Mouse (Mus musculus) common myeloid progenitor, adult 5-6 weeks (primary cell): Measurements from ENCODE around the gene Cldn5. TPM values are rescaled to one million over a fixed set of nuclear protein-coding genes. Genes with fewer than 3 reads are reported as not detected.

Source experiments
- ATAC-seq: replicated peaks from 2 replicates; pipeline ENCODE4 v1.8.0; 2016; ENCODE audit warnings: low read depth, mild to moderate bottlenecking, moderate TSS enrichment, inconsistent platforms; ENCODE audit not compliant: poor library complexity, severe bottlenecking
- total RNA-seq: library from RNA; stranded (forward); fragments of 200-1000, 187-1606 nt; gene quantifications from 2 replicates; pipeline ENCODE4 v1.2.3, GENCODE M21; 2017

Cldn5 gene
- total RNA-seq: not detected in 2 replicates

DNA sequence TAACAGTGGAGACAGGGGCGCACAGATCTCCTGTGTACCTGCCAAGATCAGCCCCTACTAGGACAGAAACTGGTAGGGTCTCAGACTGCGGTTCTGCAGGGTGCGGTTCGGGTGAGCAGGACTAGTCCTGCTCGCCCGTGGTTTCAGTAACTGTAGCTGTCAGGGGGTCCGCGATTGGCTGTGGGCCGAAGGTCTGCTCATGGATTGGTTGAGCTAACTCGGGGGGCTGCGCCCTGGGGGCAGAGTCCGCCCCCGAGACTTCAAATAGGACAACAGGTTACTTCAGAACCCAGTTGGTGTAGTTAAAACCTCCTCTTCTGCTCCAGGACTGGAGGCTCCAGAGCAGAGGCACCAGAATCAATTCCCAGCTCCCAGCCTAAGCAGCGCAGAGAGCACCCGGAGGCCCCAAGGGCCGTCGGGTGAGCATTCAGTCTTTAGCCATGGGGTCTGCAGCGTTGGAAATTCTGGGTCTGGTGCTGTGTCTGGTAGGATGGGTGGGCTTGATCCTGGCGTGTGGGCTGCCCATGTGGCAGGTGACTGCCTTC is at the start of gene Cldn5:
TSS of gene Cldn5 (plus strand) at position 292 of the 545 bp plus-strand sequence.
- ATAC-seq: 0 out of 2 replicates have a peak, but pooled peaks have one; percentile 14

DNA sequence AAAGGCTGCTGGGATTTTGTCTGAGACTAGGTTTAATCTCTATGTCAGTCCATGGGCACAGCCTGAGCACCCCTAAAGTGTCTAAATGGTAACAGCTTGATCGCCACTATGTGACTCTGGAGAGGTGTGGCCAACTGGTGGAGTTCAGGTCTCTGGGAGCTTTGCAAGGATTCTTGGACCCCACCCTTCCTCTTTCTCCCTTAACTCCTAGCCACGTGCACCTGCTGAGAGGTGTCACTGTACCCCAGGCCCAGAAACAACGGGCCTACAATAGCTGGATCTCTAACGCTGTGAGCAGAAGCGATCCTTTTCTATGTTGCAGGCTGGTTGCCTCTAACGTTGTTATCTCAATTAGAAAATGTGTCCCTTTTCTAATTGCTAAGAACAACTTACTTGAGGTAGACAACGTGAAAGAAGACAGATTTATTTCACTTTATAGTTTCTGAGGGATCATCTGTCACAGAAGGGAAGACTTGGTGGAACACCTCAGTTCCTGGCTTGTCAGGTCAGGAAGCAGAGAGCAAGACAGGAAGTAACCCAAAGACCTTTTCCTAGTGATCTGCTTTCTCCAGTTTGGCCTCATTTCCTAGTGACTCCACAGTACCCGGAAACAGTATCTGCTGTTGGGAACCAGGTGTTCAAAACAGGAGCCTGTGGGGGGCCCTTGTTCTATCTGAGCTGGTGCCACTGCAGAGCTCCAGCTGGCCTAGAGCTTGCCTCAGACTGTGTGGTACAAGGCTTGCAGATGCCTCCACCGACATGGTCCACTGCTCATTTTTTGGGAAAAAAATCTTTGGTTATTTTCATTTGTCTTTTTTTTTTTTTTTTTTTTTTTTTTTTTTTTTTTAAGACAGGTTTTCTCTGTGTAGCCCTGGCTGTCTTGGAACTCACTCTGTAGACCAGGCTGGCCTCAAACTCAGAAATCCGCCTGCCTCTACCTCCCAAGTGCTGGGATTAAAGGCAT is 48.8 kb upstream of the Cldn5 start:
- no peak for ATAC-seq

DNA sequence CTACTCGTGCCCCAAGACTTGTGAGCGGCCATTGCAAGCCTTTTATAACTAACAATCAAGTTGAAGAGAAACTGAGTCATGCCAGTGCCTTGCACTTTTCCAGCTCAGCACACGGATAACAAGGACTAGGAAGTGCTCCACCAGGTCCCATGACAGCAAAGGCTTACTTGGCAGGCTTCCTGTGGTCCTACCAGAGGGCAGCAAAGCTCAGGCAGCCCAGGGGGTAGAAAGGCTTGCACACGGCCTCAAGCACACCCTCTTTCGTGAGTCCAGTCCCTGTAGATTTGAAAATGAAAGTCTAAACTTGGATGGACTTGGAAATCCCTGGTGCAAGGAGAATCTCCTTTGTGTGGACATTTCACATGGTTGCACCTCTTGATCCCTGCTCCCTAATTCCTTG is 47.5 kb upstream of the Cldn5 start:
- no peak for ATAC-seq

DNA sequence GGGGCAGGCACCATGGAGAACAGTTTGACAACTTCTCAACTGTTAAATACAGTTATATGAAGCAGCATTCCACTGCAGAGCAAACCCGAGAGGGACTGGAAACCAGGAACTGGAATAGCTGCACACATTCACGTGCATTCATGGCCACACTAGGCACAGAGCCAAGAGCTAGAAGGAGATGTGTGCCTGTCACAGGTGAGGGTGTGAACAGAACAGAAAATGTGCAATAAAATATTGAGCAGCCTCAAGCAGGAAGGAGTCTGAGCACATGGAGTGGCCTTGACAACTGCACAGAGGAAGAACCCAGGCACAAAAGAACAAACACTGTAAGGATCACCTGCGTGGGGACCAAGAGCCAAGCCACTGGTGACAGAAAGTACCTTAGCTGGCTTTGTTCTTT is 46.0 kb upstream of the Cldn5 start:
- no peak for ATAC-seq

DNA sequence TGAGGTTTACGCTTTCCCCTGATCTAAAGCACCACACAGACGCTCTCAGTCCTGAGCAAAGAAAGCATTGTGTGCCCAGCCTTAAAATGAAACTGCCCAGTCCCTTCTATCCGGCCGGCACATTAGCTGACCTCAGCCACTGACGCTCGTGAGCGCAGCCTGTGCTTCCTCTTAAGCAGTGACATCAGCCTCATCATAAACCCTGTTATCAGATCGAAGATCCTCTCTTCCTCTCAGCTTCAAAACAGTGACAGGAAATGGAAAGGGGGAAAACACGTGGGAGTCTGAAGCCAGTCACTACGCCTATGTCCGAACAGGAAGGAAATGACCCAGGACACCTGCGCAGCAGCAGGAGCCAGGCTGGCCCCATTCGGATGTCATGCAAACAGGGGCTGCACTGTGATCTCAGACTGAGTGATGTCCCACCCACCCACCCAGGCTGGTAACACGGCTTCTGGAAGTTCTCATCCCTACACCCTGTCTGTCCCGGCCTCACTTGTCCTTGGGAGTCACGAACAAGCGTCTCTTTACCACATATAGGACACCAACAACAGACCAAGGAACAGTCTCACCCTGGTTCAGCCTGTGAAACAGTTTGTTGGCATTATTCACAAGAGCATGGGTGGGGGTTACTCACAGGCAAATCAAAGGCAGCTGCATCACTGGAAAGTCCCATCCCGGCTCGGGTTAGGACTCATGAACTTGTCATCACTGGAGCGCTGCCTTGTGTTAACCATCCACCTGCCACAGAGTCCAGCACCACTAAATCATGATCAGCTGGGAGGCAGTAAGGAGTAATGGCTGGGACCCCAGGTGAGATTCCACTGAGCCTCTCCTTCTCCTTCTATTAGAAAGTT is 43.3 kb upstream of the Cldn5 start:
- ATAC-seq: peak; percentile 83

DNA sequence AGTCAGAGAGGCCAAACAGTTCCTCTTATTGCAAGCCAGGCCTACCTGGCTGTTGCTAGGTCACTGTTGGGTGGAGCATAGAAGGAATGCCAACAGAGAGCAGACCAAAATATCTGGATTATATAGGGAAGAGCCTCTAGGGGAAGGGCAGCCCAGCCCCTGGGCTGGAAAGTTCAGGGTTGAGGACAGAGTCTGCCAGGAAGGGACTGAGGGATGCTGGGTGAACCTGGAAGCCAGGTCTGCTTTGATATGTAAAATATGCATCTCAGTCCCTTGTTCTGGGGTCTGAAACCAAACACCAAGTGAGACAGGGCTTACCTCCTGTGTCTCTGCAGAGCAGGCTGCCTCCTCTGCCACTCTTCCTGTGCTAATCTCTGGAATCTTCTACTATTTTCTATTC is 38.3 kb upstream of the Cldn5 start:
- no peak for ATAC-seq

DNA sequence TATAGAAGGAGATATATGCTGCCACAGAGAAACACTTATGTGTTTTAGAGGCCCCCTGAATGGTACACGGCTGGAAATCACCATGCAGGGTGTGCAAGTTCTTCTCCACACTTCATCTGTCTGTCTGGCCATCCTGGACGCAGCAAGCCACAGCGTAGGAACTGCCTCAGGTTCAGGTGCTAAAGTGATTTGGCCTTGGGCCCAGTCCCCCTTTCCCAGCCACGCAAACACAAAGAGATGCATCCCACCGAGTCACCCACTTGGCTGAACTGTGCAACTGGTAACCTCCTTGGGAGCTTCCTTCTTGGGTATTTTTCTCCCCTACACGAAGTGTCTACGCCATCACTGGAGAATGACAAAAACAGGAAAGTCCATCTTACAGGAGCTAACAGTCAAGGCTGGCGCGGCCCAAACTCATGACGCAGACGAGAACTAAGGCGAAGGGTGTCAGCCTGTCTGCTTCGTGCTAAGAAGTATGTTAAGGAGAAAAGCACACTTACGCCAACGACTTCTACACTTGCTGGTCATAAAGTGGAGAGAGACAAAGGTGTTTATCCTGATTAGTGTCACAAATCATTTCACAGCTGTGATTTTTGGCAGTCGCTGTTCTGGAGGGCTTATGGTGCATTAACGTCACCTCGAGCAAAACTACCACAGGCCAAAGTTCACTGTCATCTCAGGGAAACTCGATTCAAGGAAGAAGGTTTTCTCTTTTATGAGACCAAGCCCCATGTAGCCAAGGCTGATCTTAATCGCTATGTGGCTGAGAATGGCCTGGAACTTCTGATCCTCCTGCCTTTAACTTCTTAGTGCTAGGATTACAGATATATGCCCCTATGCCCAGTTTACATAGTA is 30.2 kb upstream of the Cldn5 start:
- no peak for ATAC-seq

DNA sequence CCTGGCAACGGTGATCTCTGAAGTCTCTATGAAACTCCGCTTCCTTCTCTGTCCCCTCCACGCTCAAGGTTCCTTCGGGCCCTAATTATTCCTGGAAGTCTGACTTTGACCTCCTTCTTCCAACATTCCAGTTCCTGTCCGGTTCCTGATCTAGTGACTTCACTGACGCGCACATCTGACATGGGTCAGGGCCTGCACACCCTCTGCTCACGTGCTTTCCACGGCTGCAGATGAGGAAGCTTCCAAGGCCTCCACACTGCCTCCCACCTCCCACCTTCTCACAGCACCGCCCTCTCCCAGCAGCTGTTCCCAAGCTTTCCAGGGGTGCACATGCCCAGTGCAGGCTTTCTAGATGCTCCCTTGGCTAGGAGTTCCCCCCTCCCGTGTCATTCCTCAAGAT is 25.5 kb upstream of the Cldn5 start:
- no peak for ATAC-seq

DNA sequence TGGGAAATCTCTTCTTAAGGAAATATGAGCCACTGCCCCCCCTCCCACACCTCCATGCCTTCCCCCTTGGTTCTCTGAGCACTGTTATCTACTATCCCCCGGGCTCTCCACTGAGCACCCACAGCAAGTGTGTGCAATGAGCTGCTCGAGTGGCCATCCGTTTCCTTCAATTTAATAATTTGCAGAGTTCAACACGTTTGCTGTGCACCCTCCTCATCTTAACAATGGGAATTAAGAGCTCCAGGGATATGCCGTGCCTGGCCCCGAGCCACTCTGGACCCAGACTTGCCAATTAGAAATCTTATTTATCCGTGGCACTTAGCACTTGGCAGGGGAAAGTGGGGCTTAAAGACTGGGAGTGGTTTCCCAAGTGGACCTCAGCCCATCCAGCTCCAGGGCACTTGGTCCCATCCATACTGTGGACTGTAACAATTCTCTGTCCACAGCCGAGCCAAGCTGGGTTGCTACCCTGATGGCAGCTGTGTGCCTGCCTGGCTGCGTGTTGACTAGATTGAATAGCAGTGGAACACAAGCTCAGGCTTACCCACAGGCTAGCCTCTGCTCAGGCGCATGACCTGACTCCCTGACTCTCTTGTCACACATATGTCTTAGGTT is 24.7 kb upstream of the Cldn5 start:
- ATAC-seq: no peak

DNA sequence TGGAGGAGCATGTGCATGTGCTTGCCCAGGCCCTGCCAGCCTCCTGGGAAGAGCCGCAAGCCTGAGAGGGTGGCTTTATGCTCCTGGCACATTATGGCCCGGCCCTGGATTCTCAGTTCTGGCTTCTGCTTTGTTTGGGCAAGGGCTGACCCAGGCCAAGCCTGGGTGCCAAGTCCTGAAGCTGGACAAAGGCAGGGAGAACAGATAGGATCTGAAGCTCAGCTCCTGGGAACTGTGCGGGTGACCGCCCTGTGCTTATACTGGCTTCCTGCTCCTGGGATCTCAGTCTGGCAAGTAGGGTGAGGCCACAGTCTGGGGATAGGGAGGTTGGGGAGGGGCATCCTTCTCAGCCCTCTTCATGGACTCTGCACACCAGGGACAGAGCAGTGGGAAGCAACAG is 14.9 kb upstream of the Cldn5 start:
- ATAC-seq: no peak

DNA sequence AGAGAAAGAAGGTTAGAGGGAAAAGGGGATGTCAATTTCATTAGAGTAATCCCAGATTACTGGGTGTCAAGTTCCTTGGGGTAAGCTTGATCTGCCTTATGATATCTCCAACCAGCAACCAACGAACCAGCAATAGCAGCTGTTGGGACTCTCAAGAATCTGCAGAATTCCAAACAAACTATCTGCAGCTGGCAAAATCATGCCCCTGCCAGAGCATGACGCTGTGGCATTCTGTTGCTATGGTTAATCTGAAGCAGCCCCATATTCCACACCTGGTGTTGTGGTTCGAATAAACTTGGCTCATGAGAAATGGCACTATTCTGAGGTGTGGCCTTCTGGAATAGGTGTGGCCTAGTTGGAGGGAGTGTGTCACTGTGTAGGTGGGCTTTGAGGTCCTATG is 13.7 kb upstream of the Cldn5 start:
- no peak for ATAC-seq

DNA sequence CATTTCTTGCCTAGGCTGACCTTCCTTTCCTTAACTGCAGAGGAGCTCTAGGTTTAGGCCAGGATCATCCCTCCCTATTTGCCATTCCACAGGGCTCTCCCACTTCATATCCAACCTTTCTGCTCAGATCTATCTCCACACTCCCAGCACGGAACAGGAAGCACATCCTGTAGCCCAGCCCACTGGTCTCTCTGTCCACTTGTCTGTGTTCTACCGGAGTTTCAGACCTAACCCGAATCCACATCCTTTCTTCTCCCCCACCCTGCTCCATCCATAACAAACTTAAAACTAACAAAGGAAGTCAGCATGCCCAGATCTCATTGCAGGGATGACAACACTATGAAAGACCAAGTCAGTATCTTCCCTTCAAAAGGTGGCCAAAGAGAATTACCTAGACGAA is 10.3 kb upstream of the Cldn5 start:
- ATAC-seq: no peak

DNA sequence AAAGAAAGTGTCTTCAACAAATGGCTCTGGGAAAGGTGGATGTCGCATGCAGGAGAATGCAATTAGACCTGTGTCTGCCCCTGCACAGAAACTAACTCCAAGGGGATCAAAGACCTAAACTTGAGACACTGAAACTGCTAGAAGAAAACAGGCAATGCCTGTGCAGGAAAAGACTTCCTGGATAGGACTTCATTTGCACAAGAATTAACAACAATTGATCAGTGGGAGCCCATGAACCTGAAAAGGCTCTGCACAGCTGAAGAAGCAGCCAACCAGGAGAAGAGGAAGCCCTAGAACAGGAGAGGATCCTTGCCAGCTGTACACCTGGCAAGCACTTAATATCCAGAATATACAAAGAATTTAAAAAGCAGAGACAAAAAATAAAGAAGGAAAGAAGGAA is 7.1 kb upstream of the Cldn5 start:
- no peak for ATAC-seq

DNA sequence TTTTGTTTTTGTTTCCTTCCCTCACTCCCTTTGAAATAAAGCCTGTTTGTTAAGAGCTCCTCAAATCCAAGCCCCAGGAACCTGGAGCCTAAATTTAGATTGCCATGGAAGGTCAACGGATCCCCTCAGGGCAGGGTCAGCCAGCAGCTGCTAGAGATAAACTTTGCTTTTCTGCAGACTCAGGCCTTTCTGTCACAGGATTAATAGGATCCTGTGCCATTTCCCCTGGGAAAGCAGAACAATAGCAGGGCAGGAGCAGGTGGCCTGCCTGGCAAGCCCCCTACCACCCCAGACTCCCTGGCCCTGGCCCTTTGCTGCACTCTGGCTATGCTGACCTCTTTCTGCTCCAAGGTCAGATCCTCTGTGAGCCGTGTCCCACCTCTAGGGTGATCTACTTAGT is 2.7 kb upstream of the Cldn5 start:
- no peak for ATAC-seq

DNA sequence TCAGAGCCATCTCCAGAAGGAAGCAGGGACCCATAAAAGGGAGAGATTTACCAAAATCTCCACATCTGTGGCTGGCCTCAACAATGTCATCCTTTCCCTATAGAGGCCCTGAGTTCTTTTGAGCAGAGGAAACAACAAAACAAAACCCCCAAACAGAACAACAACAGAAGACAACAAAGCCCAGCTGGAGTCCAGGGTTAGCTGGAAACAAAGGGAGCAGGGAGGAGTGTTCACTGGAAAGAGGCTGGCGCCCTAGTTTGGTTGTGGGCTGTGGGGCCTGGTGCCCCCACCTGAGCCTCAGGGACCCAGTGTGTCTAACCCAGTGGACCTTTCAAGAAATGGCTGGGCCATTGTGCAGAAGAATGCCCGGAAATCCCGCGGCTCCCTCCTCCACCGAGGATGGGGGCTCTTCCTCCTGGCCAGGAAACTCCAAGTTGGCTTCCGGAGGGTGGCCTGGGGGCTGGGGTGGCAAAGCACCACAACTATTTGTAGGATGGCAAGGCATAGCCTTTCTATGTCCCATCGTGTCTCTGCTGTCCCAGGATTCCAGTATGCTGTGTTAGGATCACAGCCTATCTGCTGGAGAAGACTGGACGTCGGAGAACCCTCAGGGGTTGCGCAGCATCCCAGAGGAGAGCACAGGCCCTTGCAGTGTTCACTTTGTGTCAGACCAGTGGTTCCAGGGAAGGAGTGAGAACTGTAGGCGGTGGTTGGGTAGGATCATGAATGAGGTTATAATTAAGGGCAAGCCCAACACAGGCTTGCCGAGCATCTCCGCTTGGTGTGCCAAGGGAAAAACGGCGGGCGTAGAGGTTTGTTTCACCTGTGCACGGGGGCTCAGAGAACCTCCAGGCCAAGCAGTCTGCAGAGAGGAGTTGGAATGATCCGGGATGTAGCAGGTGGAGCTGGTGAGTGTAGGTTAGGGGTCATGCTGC is 759 bp upstream of the Cldn5 start:
- no peak for ATAC-seq

DNA sequence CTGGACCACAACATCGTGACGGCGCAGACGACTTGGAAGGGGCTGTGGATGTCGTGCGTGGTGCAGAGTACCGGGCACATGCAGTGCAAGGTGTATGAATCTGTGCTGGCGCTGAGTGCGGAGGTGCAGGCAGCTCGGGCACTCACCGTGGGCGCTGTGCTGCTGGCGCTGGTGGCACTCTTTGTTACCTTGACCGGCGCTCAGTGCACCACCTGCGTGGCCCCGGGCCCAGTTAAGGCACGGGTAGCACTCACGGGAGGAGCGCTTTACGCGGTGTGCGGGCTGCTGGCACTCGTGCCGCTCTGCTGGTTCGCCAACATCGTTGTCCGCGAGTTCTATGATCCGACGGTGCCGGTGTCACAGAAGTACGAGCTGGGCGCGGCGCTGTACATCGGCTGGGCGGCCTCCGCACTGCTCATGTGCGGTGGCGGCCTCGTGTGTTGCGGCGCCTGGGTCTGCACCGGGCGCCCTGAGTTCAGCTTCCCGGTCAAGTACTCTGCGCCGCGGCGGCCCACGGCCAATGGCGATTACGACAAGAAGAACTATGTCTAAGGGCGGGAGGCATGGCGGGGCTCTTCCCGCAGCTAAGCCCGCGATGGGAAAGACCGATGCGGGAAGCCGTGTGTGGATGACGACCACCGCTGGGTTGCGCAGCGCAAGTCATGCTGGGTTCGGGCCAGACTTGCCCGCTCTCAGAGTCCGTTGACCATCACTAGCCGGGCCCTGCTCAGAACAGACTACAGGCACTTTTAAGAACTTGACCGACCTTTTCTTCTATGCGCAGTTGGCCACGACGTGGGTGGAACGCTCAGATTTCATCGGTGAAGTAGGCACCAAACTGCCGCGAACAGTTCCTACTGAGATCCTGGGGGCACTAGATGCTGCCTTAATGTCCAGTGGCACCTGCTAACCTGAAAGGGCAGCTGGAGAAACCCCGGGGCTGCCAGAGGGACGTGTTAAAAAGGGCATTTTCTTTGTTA is 744 bp downstream of the Cldn5 start:
- ATAC-seq: peak; percentile 31

DNA sequence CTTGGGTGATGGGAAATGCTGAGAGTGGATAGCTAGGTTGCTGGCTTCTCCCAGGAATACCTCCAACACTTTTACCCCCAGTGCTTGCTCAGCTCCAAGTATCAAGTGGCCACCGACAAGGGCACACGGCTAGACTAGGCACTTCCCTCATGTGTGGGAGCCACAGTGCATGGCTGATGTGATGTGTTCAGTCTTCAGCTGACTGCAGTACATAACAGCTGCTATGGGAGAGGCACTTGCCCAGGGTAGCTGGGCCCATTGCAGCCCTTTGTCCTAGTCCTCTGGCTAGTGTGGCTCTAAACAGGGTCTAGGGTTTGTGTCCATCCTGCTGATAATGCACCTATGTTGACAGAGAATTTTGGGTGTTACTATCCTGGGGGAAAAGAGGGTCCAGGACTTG is 1.8 kb downstream of the Cldn5 start:
- ATAC-seq: no peak
